Mouse (Mus musculus) forebrain, embryonic 11.5 days (tissue): ENCODE data around the gene Frat2. TPM values are rescaled to one million over a fixed set of nuclear protein-coding genes. Genes with fewer than 3 reads are reported as not detected.

Experiments
- ATAC-seq: fragments of 200-750 bp; cut with Nextera tagmentation; replicated peaks from 2 replicates; pipeline ENCODE4 v1.8.0; 2017; ENCODE audit warnings: moderate TSS enrichment; ENCODE audit not compliant: low FRiP score
- DNase-seq: peaks from one replicate; pipeline ENCODE4 v3.0.0-alpha.2; 2017; ENCODE audit warnings: low spot score
- H3K27ac ChIP-seq: fragments of 300-500 bp; sonication (generic); 2 replicates; pipeline ENCODE4 v1.5.1; 2014; ENCODE audit warnings: low read depth, low read length
- H3K27me3 ChIP-seq: fragments of 300-500 bp; sonication (generic); 2 replicates; pipeline ENCODE4 v1.6.1; 2014; ENCODE audit warnings: mild to moderate bottlenecking, low read length, mixed read lengths; ENCODE audit not compliant: control insufficient read depth, insufficient read depth
- H3K36me3 ChIP-seq: fragments of 300-500 bp; sonication (generic); 2 replicates; pipeline ENCODE4 v1.6.1; 2014; ENCODE audit warnings: mild to moderate bottlenecking, low read length, moderate library complexity, mixed read lengths; ENCODE audit not compliant: control insufficient read depth, insufficient read depth
- H3K4me1 ChIP-seq: fragments of 300-500 bp; sonication (generic); replicated peaks from 2 replicates; pipeline ENCODE4 v1.6.1; 2014; ENCODE audit warnings: low read length, mixed read lengths; ENCODE audit not compliant: control insufficient read depth, insufficient read depth
- H3K4me2 ChIP-seq: fragments of 300-500 bp; sonication (generic); 2 replicates; pipeline ENCODE4 v1.6.1; 2014; ENCODE audit warnings: low read depth, mild to moderate bottlenecking, low read length, moderate library complexity, mixed read lengths; ENCODE audit not compliant: severe bottlenecking
- H3K4me3 ChIP-seq: fragments of 300-500 bp; sonication (generic); 2 replicates; pipeline ENCODE4 v1.5.1; 2014; ENCODE audit warnings: low read depth, low read length
- H3K9ac ChIP-seq: fragments of 300-500 bp; sonication (generic); 2 replicates; pipeline ENCODE4 v1.6.1; 2014; ENCODE audit warnings: low read length
- H3K9me3 ChIP-seq: fragments of 300-500 bp; sonication (generic); 2 replicates; pipeline ENCODE4 v1.6.1; 2016; ENCODE audit warnings: low read length, mixed read lengths; ENCODE audit not compliant: control insufficient read depth
- WGBS: fragments of 180-500 bp; shearing (Covaris S2); extraction: QIAGEN DNeasy Blood & Tissue Kit; methylation state at CpG from one replicate; pipeline ENCODE4 v1.1.7; 2014; 5-methylcytosine and 5-hydroxymethylcytosine counted together
- polyA plus RNA-seq: library from polyadenylated mRNA; unstranded; fragments of >200 nt; fragmentation: Nextera tagmentation; extraction: Ambion mirVana; gene quantifications from 2 replicates; pipeline ENCODE4 v1.2.1, GENCODE M21; 2014

The Frat2 gene
- polyA plus RNA-seq, 1 experiment from 2014 or later, result 10.4 TPM

GRCm38 (mm10) chr19:41839685-41840084 is 8.2 kb downstream of the Frat2 start:
- Histone ChIP-seq H3K9ac (no peak overlapping the region), H3K27me3 (no peaks in the 10 kb centered on the region), H3K9me3 (no peaks in the 10 kb centered on the region), H3K36me3 (no peaks in the 10 kb centered on the region), H3K27ac (no peak overlapping the region), H3K4me2 (no peak overlapping the region), H3K4me1 (peaks cover 6% of the 10 kb centered on the region; the same call in 1 of the 2 replicates), H3K4me3 (no peak overlapping the region)
- ATAC-seq (no peak), DNase-seq (no peak)
- 96% methylated on average over 3 of the region's 3 CpGs for WGBS

DNA sequence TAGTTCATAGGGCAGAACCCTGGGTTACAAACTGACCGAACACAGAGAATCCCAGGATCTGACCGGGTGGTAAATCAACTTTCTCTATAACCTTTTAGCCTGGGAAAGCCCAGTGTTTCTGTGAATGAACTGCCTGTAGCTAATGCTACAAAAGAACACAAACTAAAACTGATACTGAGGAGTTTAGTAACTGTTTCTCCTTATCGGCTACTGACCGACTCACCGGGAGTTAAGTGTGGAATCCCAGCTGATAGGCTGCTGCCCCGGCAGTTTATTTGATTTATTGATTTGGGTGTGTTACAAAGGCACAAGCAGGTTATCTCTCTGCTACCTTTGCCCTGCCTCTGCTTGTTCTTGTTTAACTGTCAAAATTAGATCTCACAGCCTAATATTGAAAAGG is 9.1 kb downstream of the Frat2 start:
- no peak overlapping the region for H3K9ac ChIP-seq
- H3K36me3 ChIP-seq, result no peaks in the 10 kb centered on the region
- DNase-seq, result no peak
- no peak for ATAC-seq
- peaks cover 6% of the 10 kb centered on the region; the same call in 1 of the 2 replicates for H3K4me1 ChIP-seq
- no peak overlapping the region for H3K4me2 ChIP-seq
- WGBS, result 87% methylated on average over 6 of the region's 6 CpGs
- no peak overlapping the region for H3K4me3 ChIP-seq
- no peaks in the 10 kb centered on the region for H3K9me3 ChIP-seq
- H3K27ac ChIP-seq, result no peak overlapping the region
- no peaks in the 10 kb centered on the region for H3K27me3 ChIP-seq

DNA sequence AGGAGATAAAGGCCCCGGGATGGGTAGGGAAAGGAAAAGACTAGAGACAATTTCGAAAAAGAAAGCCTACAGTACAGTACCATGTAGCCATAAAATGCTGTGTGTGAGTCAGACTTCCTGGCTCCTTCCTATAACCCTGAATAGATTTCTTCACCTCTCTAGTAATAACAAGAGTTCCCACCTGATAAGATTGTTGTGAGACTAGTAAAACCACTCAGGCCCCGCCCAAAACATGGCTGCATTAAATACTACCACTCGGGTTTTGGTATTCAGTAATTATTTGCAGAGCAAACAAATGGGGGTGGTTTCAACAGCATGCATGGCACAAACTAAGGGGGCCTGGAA is 10.0 kb downstream of the Frat2 start:
- Histone ChIP-seq H3K9me3 (no peaks in the 10 kb centered on the region), H3K4me3 (no peak overlapping the region), H3K27me3 (no peaks in the 10 kb centered on the region), H3K9ac (no peak overlapping the region), H3K36me3 (no peaks in the 10 kb centered on the region), H3K4me1 (peaks cover 8% of the 10 kb centered on the region; the same call in 1 of the 2 replicates), H3K4me2 (no peak overlapping the region), H3K27ac (no peak overlapping the region)
- DNase-seq, result no peak
- 77% methylated on average over 4 of the region's 4 CpGs for WGBS
- no peak for ATAC-seq

DNA sequence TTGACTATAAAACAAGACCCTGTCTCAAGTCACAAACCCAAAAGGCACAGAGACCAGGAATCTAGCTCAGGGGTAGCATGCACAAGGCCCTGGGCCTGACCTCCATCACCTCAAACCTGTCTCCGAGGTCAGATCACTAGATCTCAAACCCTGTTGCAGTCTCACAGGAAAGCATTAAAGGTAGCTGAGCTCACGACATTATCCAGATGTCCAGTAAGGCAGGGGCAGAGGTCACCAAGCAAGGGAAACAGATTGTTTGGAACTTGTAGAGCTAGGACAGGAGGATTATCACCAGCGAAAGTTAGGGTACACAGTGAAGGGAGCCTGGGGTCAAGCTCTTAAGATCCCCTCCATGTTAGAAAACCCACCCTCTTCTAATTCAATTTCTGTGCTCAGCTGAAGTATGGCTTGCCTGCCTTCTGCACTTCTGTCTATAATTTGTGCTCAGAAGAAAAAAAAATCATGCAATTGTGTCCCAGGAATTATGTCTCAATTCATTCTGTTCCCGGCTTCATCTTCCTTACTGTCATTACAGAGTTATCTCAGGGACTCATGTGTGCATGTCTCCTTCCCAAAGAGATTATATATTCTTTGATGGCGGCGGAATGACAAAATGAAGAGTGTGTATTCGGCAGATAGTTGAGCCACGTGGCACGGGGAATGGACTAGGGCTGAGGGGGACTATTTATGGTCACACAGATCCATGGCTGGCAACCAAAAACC is 10.6 kb downstream of the Frat2 start:
- DNase-seq (no peak), ATAC-seq (no peak)
- no peaks in the 10 kb centered on the region for H3K9me3 ChIP-seq
- no peaks in the 10 kb centered on the region for H3K36me3 ChIP-seq
- no peak overlapping the region for H3K9ac ChIP-seq
- WGBS, result 80% methylated on average over 9 of the region's 9 CpGs
- no peak overlapping the region for H3K27ac ChIP-seq
- H3K4me2 ChIP-seq, result no peak overlapping the region
- no peaks in the 10 kb centered on the region for H3K27me3 ChIP-seq
- H3K4me3 ChIP-seq, result no peak overlapping the region
- H3K4me1 ChIP-seq, result peaks cover 10% of the 10 kb centered on the region; the same call in 1 of the 2 replicates

- no peak for DNase-seq
- Histone ChIP-seq H3K4me2 (no peak overlapping the region), H3K9me3 (no peaks in the 10 kb centered on the region), H3K27ac (no peak overlapping the region), H3K9ac (no peak overlapping the region), H3K4me3 (no peak overlapping the region), H3K4me1 (peaks cover 14% of the 10 kb centered on the region; the same call in 1 of the 2 replicates), H3K36me3 (no peaks in the 10 kb centered on the region), H3K27me3 (no peaks in the 10 kb centered on the region)
- WGBS, result 48% methylated on average over 3 of the region's 3 CpGs
- no peak for ATAC-seq
Observed at GRCm38 (mm10) chr19:41836719-41837118, 11.2 kb downstream of the Frat2 start.

DNA sequence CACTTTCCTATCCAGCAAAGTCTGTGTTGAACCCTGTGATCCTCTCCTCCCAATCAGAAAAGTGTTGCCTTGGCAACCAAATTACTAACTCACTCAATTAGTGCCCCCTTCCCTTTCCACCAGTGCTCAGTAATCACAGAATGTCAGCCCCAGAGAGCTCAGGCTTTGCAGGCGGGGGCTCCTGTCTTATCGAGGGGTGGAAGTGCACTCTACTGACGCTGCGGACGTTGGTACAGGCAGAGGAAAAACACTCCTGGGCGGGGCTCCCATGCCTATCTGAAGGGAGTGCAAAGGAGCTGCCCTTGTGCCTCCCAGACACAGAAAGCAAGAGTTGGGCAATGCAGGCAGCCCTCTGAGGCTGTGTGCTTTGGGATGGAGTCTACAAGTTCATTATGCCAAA is 12.1 kb downstream of the Frat2 start:
- Histone ChIP-seq H3K36me3 (no peaks in the 10 kb centered on the region), H3K27ac (peak overlapping the region; percentile 1; the same call in 1 of the 2 replicates), H3K9ac (no peak overlapping the region), H3K4me2 (peak overlapping the region; percentile 32), H3K9me3 (no peaks in the 10 kb centered on the region), H3K4me1 (peaks cover 17% of the 10 kb centered on the region), H3K27me3 (no peaks in the 10 kb centered on the region), H3K4me3 (0 out of 2 replicates have a peak overlapping the region, but pooled peaks have one; percentile 1)
- ATAC-seq, result peak; percentile 83
- peak; percentile 70 for DNase-seq
- WGBS, result under 1% methylated on average over 6 of the region's 6 CpGs

DNA sequence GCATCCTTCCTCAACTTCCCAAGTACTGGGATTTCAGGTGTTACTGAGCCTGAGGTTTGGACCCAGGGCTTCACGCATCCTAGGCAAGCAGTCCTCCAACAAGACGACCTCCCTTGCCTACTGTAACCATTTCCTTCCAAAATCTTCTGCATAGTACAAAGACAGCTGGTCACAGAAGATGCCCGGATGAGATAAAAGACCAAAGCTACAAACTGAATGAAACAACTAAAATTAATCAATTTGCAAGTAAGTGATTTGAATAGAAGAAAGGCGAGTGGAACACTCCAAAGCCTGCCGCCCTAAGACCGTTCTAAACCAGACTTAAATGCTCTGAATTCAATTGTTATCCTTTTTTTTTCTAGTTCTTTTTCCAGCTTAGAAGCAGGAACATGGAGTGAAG is 12.5 kb downstream of the Frat2 start:
- peak overlapping the region; percentile 32; the same call in 1 of the 2 replicates for H3K4me2 ChIP-seq
- no peak overlapping the region for H3K4me3 ChIP-seq
- no peak overlapping the region for H3K9ac ChIP-seq
- no peaks in the 10 kb centered on the region for H3K9me3 ChIP-seq
- WGBS, result 45% methylated on average over 6 of the region's 6 CpGs
- H3K27ac ChIP-seq, result peak overlapping the region; percentile 1; the same call in 1 of the 2 replicates
- no peaks in the 10 kb centered on the region for H3K27me3 ChIP-seq
- H3K36me3 ChIP-seq, result no peaks in the 10 kb centered on the region
- ATAC-seq, result no peak
- DNase-seq, result no peak
- H3K4me1 ChIP-seq, result peaks cover 17% of the 10 kb centered on the region

DNA sequence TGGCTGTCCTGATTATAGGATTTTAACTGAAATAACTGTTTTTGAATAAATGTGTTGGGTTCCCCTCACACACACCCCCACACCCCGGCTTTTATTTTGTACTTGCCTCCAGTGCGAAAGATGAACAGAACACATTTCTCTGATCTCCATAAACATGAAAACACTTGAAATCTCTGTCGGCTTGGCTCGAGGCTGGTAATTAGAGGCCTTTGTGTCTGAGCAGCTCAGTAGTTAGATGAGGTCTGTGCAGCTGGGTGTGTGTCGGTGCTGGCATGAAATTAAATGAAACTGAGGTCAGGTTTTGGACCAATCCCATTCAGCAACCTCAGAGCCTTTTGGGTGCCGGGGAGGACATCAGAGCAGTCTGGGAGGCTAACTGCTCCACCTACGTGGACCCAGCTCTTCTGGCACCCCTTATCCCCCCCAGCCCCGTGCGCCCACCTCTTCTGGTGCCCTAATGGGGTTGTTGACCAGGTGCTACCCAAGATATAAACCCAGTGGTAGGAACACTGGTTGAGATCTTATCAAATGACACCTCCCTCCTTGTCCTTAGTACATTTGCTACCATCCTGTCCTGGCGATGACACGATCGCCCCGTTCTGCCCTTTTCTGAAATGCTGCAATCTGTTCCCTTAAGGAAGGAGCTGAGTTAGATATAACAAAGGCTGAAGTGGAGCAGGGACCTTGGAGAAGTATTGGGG is 15.3 kb downstream of the Frat2 start:
- peaks cover 17% of the 10 kb centered on the region for H3K4me1 ChIP-seq
- 58% methylated on average over 13 of the region's 13 CpGs for WGBS
- H3K4me2 ChIP-seq, result peak overlapping the region; percentile 97
- no peaks in the 10 kb centered on the region for H3K9me3 ChIP-seq
- no peak for DNase-seq
- H3K4me3 ChIP-seq, result no peak overlapping the region
- ATAC-seq, result no peak
- H3K36me3 ChIP-seq, result no peaks in the 10 kb centered on the region
- H3K27me3 ChIP-seq, result no peaks in the 10 kb centered on the region
- peak overlapping the region; percentile 60; the same call in 1 of the 2 replicates for H3K27ac ChIP-seq
- 0 out of 2 replicates have a peak overlapping the region, but pooled peaks have one; percentile 17 for H3K9ac ChIP-seq
